Mouse (Mus musculus) olfactory bulb, adult 2 months (tissue): ENCODE measurements around the gene Xab2.

ENCODE experiments used
- CTCF ChIP-seq: fragments of 200-500 bp; IDR thresholded peaks from 2 replicates; pipeline ENCODE4 v1.5.1; 2012; ENCODE audit warnings: low read depth, mild to moderate bottlenecking, low read length, moderate library complexity; ENCODE audit not compliant: insufficient read depth
- POLR2A ChIP-seq: fragments of 200-500 bp; IDR thresholded peaks from 2 replicates; pipeline ENCODE4 v1.6.1; 2012; ENCODE audit warnings: mild to moderate bottlenecking, low read depth, low read length, moderate library complexity; ENCODE audit not compliant: insufficient read depth

DNA sequence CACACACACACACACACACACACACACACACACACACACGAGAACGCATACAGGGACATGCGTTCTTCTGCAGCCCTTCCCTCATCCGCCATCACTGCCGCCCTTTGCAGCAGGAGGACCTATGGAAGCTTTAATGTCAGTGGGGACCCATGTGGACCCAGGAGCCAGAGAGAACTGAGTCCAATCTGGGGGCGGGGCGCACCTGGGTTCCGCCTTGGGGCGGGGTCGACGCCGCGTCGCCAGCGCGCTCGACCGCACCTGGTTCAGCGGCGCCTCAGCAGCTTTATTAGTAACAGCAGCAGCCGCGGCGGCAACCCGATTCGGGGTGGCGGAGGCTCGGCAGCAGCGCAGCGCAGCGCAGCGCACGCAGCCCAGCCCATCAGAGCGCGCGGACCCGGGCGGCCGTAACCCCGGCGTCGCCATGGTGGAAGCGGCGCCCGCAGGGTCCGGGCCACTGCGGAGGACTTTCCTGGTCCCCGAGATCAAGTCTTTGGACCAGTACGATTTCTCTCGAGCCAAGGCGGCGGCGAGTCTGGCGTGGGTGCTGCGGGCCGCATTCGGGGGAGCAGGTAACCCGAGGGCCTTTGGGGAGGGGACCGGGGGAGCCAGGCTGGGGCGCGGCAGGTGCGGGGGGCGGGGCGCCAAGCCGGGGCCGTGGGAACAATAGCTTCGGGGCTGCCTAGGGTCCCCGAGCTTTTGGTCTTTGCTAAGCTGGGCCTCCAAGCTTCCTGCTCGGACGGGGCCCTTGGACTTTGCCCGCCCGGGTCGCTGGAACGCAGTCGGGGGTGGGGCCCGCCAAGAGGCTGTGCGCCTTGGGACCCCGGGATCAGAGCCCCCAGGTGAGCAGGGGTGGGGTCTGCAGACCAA is 33.5 kb downstream of the Xab2 start:
- TF ChIP-seq POLR2A (peak; percentile 66), CTCF (no peak)
